Mouse (Mus musculus) cerebellum, adult 9-11 months (tissue): ENCODE data around the gene Vav1.

Source experiments
- DNase-seq: peaks from one replicate; pipeline ENCODE4 v3.0.0; 2022

The Vav1 gene

DNA sequence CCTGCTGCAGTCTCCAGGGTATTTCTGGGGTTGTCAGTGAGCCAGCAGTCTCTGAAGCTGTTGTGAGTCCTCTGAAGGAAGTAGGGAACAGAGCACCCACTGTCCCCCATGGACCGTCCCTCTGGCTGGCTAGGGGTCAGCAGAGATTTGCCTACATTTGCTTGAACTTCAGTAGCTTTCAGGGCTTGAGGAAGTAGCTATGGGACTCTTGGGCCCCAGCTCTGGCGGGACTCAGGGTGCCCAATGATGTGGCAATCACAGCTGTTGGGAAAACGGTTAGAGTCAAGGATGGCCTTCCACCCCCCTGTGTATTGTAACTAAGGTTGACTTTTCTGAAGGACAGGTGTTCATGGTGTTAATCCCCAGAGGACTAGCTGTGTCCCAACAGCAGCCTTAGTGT lies 1.5 kb downstream of the Vav1 start:
- DNase-seq, result no peak

DNA sequence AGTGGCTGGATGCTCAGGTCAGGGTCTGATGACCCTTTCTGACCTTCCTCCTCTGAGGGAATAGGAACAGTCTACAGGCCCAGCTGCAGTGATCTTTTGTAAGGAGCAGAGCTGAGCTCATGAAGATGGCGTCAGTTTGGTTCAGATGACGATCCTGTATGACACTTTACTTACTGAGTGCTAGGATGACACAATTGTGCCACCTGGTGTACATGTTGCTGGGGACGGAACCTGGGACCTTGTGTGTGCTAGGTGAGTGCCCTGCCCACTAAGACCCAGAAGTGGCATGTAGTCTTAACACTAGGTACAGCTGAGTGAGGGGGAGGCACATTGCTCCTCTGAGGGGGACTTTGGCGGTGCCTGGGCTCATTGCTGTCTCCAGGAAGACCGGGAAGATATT lies 5.0 kb downstream of the Vav1 start:
- DNase-seq, result no peak

DNA sequence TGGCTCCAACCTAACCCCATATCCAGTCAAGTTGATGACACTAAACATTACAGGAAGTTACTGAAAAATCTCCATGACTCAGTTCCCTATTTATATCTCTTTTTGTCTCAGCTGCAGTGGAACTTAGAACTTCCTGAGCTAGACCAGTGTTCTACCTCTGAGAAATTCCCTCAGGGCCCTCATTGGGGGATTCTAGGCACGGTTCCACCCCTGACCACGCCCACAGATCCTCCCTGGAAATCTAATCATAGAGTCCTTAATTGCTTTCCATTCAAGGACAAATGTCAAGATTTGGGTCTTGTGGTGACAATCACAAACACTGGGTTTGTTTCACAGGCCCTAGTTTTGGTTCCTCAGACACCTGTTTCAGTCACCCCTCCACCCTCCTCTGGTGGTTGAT lies 6.2 kb downstream of the Vav1 start:
- no peak for DNase-seq

DNA sequence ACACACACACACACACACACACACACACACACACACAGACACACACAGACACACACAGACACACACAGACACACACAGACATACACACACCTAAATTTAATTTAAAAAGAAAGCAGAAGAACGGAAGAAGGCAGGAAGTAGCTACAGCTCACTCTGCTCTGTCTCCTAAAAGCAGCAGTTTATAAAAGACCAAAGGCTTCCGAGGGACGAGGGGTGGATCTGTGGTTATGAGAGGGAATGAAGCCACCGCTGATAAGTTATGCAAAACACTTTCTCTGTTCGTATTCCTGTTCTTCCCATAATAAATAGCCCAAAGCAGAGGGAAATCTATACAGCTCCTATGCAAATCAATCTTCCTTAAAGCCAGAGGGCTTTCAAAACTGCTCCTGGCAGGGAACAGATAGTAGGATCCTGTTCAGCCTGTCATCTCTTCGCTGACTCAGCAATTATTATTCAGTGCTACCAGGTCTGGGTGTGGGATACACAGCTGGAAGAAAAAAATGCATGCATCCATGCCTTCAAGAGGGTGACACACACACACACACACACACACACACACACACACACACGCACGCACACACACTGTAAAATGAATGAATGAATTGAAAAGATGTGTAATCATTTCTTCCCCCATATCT lies 7.9 kb downstream of the Vav1 start:
- no peak for DNase-seq

DNA sequence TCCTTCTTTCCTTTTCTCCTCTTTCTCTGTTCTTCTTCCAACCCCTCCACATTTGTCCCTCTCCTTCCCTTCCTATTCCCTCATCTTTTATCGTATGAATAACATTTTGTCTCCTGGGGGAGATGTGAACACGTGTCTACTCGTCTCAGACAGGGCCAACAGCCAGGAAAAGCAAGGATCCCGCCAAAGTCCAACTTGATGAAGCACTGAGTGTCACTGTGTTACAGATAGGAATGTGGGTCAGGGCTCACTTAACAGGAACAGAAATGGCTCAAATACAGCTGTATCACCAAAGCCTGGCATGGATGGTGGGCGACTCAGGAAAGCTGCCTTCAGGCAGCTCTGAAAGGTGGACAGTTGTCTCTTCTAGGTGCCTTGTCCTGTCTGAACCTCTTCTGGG lies 10.4 kb downstream of the Vav1 start:
- DNase-seq, result no peak

DNA sequence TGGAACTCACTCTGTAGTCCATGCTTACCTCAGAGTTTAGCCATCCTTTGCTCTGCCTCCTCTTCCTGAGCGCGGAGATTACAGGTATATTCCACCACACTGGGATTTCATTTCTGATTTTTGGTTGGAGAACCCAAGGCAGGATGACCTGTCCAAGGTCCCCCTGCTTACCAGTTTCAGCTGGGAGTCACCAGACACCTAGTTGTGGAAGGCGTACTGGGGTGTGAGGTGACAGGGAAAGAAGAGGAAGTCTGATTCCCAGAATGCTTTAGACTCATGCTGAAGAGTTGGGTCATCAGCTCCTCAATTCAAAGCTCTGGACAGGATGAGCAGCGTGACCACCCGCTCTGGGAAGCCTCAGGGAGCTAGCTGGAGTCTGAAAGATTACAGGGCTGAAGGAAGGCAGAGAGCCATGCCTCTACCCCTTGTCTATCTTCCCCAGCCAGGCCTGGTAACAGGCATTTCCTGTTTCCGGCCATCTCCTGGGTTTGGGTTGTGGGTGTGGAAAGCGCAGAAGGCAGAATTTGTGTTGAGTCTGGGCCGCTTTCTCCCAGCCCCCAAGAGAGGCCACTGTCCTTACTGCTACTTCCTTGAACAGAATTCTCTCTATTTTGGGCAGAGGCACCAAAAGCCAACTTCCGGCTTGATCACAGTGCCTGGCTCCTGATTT lies 11.2 kb downstream of the Vav1 start:
- no peak for DNase-seq

DNA sequence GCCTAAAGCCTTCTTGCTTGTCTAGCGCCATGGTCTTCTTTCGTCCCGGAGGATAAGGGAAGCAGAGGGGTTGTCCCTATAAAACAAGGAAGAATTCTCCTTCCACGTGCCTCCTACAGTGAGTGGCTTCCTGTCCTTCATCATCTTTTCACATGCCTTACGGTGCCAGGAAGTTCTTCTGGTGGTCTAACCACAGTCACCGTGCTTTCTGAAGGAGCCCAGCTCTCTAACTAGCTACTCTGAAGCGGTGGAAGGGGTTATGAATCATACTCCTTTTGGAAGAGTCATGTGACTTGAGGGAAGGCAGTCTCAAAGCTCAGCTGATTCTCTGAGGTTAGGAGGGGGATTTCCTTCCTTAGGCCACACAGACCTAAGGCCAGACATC lies 11.8 kb downstream of the Vav1 start:
- no peak for DNase-seq

DNA sequence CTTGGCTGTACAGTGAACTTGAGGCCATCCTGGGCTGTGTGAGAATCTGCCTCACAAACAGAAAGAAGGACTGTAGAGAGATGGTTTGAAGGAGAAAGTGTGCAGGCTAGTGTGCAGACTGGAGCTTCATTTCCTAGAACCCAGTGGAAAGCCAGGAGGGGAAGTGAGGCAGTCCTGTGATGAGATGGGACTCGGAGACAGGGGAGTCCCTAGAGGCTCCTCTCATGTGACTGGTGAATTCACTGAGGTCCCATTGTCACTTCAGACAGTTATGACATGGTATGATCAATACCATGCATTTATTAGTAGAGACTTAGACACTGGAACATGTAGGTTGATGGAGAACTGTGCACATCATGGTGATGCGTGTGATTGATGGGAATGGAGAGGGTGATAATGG lies 13.4 kb downstream of the Vav1 start:
- DNase-seq, result no peak

DNA sequence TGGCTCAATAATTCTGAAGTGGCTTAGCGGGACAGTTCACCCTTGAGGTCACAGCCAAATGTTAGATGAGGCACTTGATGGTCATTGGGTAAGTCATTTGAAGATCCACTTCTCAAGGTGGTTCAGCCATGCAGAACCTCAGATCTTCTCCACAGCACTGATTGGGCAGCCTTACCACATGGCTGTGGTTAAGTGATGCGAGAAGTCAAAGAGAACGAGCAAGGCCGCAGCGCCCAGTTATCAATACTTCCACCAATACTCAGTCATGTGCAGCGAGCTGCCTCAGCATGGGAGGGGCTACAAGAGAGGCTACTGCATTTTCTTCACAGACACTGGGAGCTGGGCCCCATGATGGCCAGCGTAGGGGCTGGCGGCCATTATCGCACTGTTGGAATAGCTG lies 14.1 kb downstream of the Vav1 start:
- no peak for DNase-seq

DNA sequence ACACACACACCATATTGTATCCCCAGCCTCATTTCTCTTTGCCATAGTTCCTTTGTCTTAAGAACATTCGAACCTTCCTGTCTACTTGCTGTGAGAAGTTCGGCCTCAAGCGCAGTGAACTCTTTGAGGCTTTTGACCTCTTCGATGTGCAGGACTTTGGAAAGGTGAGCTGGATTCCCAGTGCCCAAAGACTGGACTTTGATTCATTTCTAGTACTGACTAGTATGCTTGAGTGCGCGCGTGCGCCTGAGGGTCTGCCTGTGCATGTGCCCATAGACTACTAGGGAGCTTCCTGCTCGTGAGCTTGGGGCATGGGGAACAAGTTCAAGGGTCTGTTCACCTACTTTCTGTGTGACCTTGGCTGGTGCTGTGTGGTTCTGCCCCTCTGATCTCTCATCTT lies 17.0 kb downstream of the Vav1 start:
- DNase-seq, result no peak

DNA sequence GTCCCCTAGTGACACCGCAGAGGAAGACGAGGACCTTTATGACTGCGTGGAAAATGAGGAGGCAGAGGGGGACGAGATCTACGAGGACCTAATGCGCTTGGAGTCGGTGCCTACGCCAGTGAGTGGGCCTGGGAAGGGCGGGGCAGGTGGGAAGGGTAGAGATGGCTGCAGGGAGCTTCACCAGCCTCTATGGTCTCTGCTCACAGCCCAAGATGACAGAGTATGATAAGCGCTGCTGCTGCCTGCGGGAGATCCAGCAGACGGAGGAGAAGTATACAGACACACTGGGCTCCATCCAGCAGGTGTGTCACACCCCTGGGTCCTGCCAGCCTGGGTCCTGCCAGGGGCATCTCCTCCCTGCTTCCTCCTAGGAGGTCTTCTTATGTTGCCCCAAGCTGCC lies 18.1 kb downstream of the Vav1 start:
- DNase-seq, result no peak

DNA sequence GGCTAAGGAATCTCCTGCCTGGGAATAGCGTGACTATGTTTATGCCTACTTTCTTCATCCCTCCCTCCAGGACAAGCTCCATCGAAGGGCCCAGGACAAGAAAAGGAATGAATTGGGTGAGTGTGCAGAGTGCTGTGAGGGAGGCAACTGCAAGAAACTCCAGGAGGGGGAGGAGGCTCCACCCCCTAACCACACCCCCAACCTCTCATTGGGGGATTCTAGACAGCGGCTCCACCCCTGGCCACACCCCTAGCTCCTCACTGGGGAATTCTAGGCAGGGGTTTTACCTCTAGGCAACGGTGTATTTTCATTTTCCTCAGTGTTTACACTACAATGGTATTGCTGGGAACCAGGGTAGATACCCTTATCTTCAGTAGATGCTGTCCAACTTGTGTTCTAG lies 26.7 kb downstream of the Vav1 start:
- no peak for DNase-seq

DNA sequence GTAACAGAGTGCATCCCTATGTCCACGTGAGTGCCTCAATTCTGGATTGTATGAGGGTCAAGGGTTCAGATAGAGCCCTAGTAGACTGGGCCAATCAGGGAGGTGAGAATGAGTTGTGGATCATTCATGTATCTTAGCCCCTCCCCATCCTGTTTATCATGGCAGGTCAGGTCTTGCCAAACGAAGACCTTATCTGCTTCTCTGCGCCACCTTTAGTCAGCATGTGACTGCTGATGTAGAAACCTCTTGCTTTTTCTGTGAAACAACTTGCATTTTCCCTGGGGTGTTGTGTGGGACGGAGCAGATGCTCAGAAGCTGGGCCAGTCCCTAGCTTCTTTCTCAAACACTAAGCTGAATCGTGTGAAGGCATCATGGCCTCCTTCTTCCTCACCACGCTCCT lies 28.2 kb downstream of the Vav1 start:
- DNase-seq, result no peak

DNA sequence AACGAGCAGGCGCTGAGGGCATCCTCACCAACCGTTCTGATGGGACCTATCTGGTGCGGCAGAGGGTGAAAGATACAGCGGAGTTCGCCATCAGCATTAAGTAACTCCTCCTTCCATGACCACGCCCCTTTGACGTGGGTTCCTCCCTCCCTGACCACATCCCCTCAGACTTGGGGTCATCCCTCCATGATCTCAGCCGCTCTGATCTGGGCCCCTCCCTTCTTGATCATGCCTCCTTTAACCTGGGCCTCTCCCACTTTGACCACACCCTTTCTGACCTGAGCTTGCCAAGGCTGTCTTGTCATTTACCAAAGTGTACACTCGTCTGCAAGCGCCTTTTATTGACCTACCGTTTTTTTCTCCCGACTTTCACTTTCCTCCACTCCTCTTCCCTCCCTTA lies 32.9 kb downstream of the Vav1 start:
- no peak for DNase-seq

DNA sequence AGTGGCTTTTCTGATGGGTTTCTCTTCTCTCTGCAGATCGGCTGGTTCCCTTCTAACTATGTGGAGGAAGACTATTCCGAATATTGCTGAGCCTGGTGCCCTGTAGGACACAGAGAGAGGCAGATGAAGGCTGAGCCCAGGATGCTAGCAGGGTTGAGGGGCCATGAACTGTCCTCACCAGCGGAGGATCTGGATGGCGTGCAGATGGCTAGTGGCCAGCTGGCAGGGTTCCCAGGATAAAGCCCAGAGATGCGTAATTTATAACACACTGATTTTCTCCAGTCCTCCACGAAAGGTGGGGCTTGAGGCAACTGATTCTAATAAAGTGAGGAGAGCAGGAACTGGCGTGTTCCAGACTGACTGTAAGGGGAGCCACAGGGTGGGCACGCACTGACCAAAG lies 48.7 kb downstream of the Vav1 start:
- DNase-seq, result no peak

DNA sequence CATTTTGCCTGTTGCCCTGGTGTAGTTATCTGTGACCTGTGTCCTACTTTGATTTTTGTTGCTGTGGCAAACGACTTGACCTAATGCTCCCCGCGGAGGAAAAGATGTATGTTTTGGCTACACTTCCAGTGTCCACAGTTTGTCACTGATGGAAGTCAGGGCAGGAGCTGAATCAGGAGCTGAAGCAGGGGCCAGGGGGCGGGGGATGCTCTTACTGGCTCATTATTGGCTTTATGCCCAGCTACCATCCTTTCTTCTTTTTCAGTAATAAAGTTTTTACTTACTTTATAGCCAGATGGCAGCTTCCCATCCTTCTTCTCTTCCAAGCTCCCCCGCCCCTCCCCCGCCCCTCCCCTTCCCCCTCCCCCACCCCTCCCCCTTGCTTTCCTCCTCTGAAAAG lies 50.0 kb downstream of the Vav1 start:
- DNase-seq, result no peak

DNA sequence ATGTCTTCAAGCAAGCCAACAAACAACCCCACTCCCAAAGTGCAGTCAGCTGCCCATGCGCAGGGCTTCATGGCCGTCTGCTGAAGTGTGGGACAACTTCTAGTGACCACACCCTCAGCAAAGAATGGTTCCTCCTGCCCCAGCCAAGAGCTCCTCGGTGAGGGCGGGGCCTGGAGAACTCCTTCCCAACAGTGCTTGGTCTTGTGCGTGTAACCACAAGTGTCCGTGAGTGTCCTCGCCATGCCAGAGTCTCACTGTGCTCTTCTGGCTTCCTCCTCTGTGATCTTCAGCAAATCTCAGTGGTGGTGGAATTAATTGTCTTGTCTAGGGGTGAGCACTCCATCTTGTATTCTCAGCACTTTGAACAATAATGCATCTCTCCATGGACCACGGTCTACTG lies 52.1 kb downstream of the Vav1 start:
- no peak for DNase-seq

DNA sequence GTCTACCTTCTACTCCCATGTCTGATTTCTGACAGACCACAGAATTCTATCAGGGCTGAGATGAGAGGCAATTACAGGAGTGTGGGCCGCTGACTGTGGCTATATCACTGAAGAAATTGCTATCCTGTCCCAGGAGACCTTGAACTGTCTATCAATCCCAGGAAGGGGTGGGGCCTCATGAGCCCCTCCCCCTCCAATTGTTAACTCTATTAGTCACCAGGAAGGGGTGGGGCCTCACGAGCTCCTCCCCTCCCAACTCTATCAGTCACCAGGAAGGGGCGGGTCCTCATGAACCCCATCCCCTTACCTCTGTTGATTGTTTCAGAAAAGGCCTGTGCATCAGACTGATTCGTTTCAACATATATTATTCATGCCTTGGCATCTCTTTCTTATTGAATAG lies 53.3 kb downstream of the Vav1 start:
- no peak for DNase-seq

DNA sequence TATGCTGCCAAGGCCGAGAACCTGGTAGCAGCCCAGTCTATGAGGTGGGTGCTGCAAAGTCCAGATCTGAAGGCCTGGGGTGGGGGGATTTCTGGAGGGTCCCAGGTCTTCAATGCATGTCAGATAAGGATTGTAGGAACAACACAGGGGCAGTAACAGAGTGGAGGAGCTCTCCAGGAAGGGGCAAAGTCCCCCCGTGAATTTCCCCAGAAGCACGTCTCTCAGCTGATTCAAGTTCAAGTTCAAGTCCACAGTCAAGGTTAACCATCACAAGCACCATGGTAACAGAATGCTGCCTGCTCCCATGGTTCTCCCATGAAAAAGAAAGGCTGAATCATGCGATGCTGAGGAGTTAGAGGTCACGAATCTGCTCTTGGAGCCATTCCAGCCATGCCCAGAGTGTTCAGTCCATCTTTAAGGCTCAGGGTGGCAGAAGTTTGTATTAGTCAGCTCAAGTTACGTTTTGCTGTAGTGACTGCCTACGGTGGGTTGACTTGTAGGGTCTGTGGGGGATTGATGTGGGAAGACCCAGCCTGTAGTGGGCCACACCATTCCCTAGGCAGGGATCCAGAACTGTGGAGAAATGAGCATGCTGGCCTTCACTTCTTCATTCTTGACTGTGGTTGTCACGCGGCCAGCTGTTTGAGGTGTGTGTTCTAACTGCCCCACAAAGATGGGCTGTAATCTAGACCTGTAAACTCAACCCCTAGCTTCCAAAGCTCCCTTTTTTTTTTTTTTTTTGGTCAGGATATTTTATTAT lies 55.3 kb downstream of the Vav1 start:
- DNase-seq, result peak; percentile 16

DNA sequence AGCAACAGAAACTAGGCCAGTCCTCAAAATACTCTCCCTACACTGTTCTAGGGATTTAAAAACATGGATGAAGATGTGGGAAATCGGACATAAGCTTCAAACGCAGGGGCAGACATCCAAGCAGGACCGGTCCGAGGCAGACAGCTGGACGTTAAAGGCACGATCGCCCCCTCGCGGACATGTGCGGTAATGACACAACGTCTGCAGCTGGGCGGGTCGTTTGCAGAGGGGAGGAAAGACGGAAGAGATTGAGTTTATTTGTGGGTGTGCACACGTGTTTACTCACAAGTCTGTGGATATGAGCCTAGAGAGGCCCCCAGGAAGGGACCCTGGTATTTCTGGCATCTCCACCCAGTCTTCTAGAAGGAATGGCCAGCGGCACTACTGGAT lies 55.9 kb downstream of the Vav1 start:
- DNase-seq, result peak; percentile 74

DNA sequence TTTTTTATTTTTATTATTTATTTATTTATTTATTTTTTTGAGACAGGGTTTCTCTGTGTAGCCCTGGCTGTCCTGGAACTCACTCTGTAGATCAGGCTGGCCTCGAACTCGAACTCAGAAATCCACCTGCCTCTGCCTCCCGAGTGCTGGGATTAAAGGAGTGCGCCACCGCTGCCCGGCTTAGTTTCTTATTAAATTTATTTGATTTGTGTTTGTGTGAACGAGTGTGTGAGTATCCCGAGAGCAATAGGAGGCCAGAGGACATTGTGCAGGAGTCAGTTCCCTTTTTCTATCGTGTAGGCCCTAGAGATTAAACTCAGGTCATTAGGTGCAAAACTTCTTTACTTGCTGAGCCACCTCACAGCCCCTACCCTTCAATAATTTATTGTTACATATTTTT lies 56.3 kb downstream of the Vav1 start:
- DNase-seq, result peak; percentile 17

DNA sequence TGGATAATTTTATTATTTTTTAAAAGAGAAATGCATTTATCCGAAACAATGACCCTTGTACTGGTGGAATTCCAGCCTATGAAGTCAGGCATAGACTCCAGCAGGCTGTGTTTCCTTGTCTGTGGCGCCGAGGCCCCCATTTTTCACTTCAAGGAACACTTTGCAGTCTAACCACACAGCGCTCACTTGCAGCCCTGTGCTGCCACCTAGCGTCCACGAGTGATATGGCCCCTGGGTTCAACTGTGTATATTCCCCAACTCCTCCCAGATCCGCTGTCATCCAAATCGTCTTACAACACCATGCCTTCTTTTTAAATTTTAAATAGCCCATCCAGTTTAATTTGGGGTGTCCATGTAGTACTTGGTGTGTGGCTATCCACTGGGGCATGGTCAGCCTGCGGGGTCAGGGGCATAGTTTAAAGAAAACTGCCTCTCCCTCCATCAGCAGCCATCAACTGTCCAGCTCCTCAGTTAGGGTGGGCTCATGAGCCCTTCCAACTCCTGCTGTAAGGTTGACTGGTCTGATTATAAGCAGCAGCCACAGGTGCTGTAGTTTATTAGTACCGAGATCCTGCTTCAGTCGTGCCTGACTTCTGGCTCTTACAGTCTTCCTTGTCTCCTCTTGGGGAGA lies 56.9 kb downstream of the Vav1 start:
- peak; percentile 73 for DNase-seq

DNA sequence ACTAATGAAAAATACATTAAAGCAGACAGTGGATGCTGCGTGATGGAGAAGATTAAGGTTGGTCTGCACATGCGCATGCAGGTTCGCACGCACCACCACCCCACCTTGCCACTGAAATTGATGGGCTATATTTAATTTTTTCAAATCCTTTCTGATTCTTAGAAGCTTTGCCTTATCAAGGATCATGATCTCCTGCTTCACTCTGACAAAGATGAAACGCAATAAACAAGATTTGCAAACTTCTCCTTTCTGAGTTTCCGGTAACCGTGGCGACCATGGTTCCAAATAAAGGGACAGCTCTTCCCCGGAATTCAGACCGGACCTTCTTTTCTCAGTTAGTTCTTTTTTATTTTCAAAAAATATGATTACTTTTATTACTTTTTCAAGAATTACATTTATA lies 59.1 kb downstream of the Vav1 start:
- DNase-seq, result no peak

DNA sequence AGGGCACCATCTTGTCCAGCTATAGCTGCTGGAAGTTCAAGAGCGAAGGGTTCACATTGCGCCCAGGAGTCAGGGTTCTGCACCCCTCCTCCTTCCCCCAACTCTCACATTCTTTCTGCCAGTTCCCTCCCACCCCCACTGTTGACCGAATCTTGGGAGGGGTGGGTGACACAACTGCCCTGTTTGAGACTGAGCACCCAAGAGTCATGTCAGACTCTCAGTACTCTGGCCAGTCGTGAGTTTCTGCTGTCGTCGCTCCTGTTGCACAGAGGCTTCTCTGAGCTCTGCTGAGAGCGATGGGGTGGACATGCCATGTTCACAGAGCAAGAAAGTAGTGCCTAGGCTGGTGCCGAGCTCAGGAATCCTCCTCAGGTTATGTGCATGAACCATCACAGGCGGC lies 60.4 kb downstream of the Vav1 start:
- DNase-seq, result no peak
